Mouse (Mus musculus) liver, adult 2 months (tissue): ENCODE results near the gene Srm.

Experiments used
- CTCF ChIP-seq: fragments of 200-500 bp; IDR thresholded peaks from 2 replicates; pipeline ENCODE4 v1.5.1; 2011; ENCODE audit warnings: low read depth, low read length, control low read depth
- POLR2A ChIP-seq: fragments of 200-500 bp; IDR thresholded peaks from 2 replicates; pipeline ENCODE4 v1.6.1; 2011; ENCODE audit warnings: low read length, control low read depth; ENCODE audit not compliant: insufficient read depth; ENCODE audit errors: extremely low read depth

GRCm38 (mm10) chr4:148625756-148626622 is 34.7 kb downstream of the Srm start:
- TF ChIP-seq POLR2A = no peak
- TF ChIP-seq CTCF = no peak
